ENCODE assay signal across 8 mouse cellular contexts in the genomic region with DNA sequence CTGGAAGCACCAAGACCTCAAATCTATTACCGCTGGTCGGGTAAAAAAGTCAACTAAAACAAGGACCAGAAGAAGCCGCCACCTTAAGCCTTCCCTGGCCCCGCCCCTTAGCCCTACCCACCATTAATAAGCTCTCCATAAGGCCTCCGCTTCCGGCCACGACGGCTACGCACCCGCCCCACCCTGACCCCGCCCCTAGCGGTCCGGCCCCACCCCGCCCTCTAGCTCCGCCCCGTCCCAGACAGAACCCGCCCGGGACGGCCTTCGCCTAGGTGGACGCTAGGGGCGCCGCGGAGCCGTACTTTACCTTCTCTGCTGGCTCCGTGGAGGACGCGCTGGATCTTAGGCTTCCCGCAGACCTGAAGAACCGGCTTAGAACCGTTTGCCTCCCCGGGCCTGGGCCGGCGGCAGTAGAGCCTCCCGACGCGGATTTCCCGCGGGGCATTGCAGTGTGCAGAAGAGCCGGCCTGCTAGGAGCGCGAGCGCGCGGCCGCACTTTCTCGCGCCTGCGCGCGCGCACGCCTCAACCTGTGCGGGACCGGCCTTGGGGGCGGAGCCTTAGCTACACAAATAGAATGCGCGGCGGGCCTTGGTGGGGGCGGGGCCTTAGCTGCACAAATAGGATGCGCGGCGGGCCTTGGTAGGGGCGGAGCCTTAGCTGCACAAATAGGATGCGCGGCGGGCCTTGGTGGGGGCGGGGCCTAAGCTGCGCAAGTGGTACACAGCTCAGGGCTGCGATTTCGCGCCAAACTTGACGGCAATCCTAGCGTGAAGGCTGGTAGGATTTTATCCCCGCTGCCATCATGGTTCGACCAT. TPM values are rescaled to one million over a fixed set of nuclear protein-coding genes. Genes with fewer than 3 reads are reported as not detected.
A peak's percentile ranks its signal among the peaks of the same experiment; 100 is the strongest.
DNase-seq lines count a peak whose midpoint lies in the region; ATAC-seq lines count a peak whose summit lies in the region.

A gene (plus strand): TSS at position 271 of the 816 bp plus-strand sequence.
A gene (minus strand): TSS at position 548 of the 816 bp plus-strand sequence.

- ATAC-seq in intestine, embryonic 14.5 days (replicated peaks; ENCODE audit: low FRiP score, low TSS enrichment, low read depth): peak; percentile 97

- peaks cover 16% of the 10 kb centered on the region for H3K4me1 ChIP-seq in intestine, embryonic 14.5 days (replicated peaks; ENCODE audit: control insufficient read depth, insufficient read depth, low read length)

- peak within 1 kb of the TSS; percentile 77 for H3K4me3 ChIP-seq in intestine, embryonic 14.5 days (ENCODE audit: low read depth, low read length)

- peaks cover 29% of the 10 kb centered on the region for H3K36me3 ChIP-seq in intestine, embryonic 14.5 days (ENCODE audit: control insufficient read depth, insufficient read depth, low read length)

- no peaks in the 10 kb centered on the region for H3K9me3 ChIP-seq in intestine, embryonic 14.5 days (ENCODE audit: control insufficient read depth, low read length)

- WGBS in intestine, embryonic 14.5 days: under 1% methylated on average over 76 of the region's 76 CpGs

- H3K9ac ChIP-seq in intestine, embryonic 14.5 days (ENCODE audit: low read length): peak within 1 kb of the TSS; percentile 71

- DNase-seq in adrenal gland, adult 18-20 months (ENCODE audit: low spot score in 2 of 2): peak; percentile 96 to 98
- peak; percentile 100 for DNase-seq in embryo, embryonic 11 days
- peak; percentile 95 for DNase-seq in gastrocnemius, postnatal 25 days
- peak; percentile 100 for DNase-seq in intestine, embryonic 14.5 days (ENCODE audit: low spot score)
- peak; percentile 97 to 99 for DNase-seq in left cerebral cortex, postnatal 14 days (ENCODE audit: low spot score in 2 of 2)
- DNase-seq in mesoderm, embryonic 11.5 days (ENCODE audit: low read depth, low spot score): peak; percentile 99
- DNase-seq in right cerebral cortex, postnatal 36 days (ENCODE audit: low spot score in 2 of 2): peak; percentile 96
- DNase-seq in yolk sac, embryonic 10.5 days (ENCODE audit: low spot score): peak; percentile 99

- H3K4me2 ChIP-seq in intestine, embryonic 14.5 days (ENCODE audit: low read length): peak within 1 kb of the TSS; percentile 96

- peak within 1 kb of the TSS; percentile 93 for H3K27ac ChIP-seq in intestine, embryonic 14.5 days (ENCODE audit: low read depth)

- intact Hi-C loops in left cerebral cortex, postnatal 14 days (cut with DNase I): loop anchor here (2.0 to 5.0 kb wide), 3 partner anchors 73 to 388 kb away; a partner anchor contains a TSS

- H3K27me3 ChIP-seq in intestine, embryonic 14.5 days (replicated peaks; ENCODE audit: control insufficient read depth, insufficient read depth, low read length): no peaks in the 10 kb centered on the region

RNA-seq across cellular contexts. Expression of the first gene that starts in this region (rescaled TPM):
- total RNA-seq in adrenal gland, adult 18-20 months (2021): 1 to 10 TPM; 2.0 to 2.7 TPM
- under 1 TPM; 0.69 to 0.78 TPM for total RNA-seq in gastrocnemius, postnatal 25 days (2021)
- polyA plus RNA-seq in intestine, embryonic 14.5 days (2014; fragmentation: Nextera tagmentation; extraction: Ambion mirVana): 18.6 and 19.5 TPM in 2 replicates
- total RNA-seq in left cerebral cortex, postnatal 14 days (2021): 1 to 10 TPM; 1.4 to 1.5 TPM

RNA-seq across cellular contexts. Expression of the second gene that starts in this region (rescaled TPM):
- 10 to 100 TPM; 10.1 to 16.3 TPM for total RNA-seq in adrenal gland, adult 18-20 months (2021)
- total RNA-seq in gastrocnemius, postnatal 25 days (2021): 10 to 100 TPM; 11.2 to 11.5 TPM
- polyA plus RNA-seq in intestine, embryonic 14.5 days (2014; fragmentation: Nextera tagmentation; extraction: Ambion mirVana): 30.2 and 37.3 TPM in 2 replicates
- 10 to 100 TPM; 26.2 to 27.9 TPM for total RNA-seq in left cerebral cortex, postnatal 14 days (2021)

Comparison
In these comparisons a context has a peak if more than half of its experiments do, and no peak if none do; other contexts are left out.
1. Peak in every context shown above with its lines: DNase-seq, ATAC-seq, H3K4me3 ChIP-seq and H3K27ac ChIP-seq.